Mouse (Mus musculus) lung, adult 18-20 months (tissue): ENCODE measurements around the gene Vipr2.

Experiments
- DNase-seq, 2 experiments: peaks; one replicate each; pipeline ENCODE4 v3.0.0; 2022; ENCODE audit warnings: mixed read lengths in 2 of 2

Vipr2 gene

GRCm38 (mm10) chr12:116097166-116097565 lies 19.6 kb downstream of the Vipr2 start:
- no peak for DNase-seq

DNA sequence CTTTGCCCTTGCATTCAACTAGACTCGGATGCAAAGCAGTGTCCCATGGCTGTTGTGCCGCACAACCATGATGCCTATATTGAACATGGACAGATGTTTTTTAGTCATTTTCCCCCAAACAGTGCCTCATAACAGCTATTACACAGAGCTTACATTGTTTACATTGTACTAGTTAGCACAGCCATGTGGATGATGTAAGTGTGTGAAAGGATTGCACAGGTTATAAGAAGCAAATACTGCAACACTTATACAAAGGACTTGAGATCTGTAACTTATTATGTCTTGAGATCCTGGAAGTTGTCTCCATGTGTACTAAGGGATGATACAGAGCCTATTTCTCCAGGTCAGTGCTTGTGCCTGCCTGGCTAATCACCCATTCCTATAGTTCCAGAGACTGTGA lies 24.4 kb downstream of the Vipr2 start:
- DNase-seq, result no peak

- DNase-seq, result peak; percentile 12 to 45
Measured at GRCm38 (mm10) chr12:116109451-116110353, 32.2 kb downstream of the Vipr2 start.

GRCm38 (mm10) chr12:116111007-116111694 lies 33.6 kb downstream of the Vipr2 start:
- peak in 1 of 2 experiments; percentile 7 for DNase-seq

DNA sequence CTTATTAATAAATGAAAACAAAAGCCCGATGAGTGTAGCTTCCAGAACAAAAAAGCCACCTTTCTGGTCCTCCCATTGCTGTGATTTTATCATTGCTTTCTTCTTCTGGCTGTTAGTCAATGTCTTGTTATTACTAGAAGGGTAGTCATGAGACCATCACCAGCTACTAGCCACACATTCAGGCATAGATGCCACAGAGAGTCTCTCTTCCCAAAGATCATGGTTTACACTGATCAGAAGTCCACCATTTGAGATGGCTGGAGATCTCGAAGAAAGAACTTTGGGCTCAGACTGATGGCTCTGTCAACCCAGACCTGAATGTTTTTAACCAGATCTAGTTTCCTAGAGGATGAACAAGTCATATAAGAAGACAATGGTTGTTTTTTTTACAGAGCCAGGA lies 38.3 kb downstream of the Vipr2 start:
- DNase-seq, result no peak

- no peak for DNase-seq
Measured at GRCm38 (mm10) chr12:116116455-116116854, 38.9 kb downstream of the Vipr2 start.

- DNase-seq, result no peak
Measured at GRCm38 (mm10) chr12:116117352-116117929, 39.9 kb downstream of the Vipr2 start.

DNA sequence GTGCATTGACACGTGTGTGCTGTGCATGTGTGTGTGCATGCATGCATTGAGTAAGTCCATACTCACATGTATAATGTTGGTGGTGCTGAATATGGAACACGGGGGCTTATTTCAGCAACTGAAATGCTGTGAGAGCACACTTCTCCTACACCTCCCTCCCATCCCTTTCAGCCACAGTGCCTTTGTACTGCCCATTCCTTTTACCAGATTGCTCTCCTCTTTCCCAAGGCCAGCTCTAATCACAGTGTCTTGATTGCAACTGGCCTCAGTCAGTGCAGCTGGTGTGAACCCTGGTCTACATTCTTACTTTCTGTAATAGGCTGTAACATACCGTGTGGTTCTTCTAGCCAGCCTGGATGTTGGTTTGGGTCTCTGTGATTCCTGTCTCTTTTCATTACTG lies 41.5 kb downstream of the Vipr2 start:
- no peak for DNase-seq

DNA sequence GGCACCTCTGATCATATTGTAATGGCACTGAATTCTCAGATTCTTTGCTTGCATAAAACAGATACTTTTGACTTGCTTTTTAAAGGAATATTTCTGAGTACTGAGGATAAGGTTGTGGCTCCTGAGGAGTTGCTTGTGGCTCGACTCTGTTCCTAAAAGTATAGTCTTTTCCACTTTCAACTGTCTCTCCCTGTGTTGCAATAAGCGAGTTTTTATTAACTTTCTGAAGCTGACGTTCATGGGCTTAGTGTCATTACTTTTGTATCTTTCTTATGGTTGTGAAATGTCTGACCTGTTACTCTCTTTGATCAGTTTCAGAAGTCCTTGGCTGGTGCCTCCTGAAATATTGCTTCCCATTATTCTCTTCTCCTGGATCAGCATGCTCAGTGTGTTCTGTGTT lies 46.3 kb downstream of the Vipr2 start:
- no peak for DNase-seq

- no peak for DNase-seq
Measured at GRCm38 (mm10) chr12:116130936-116131335, 53.4 kb downstream of the Vipr2 start.

DNA sequence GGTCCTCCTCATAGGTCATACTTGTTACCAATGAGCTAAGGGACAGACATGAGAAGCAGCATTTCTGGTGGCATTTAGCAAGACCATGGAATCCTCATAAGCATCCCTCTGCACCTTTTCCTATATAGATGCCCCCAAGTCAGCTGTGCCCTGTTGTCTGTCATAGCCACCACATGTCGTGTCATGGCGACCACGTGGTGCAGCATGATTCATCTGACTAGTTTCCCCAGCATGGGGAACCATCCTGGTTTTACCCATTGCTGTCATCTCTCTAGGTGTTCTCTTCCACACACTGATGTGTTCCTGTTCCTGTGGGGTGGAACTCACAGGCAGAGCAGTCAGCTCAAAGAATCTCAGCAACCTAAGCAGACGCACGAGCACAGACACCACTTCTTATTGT lies 55.4 kb downstream of the Vipr2 start:
- no peak for DNase-seq

DNA sequence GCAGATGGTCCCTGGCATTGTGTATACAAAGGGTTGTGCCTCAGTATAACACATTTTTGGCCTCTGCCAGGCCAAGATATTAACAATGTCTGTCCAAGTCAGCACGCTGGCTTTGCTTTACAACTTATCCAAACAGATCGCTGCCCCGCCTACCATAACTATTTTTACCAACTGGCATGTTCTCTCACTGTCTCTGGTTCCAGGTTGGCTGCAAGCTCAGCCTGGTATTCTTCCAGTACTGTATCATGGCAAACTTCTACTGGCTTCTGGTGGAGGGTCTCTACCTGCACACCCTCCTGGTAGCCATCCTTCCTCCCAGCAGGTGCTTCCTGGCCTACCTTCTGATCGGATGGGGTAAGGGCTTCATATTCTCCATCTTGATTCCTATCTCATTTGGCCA lies 58.4 kb downstream of the Vipr2 start:
- DNase-seq, result no peak

DNA sequence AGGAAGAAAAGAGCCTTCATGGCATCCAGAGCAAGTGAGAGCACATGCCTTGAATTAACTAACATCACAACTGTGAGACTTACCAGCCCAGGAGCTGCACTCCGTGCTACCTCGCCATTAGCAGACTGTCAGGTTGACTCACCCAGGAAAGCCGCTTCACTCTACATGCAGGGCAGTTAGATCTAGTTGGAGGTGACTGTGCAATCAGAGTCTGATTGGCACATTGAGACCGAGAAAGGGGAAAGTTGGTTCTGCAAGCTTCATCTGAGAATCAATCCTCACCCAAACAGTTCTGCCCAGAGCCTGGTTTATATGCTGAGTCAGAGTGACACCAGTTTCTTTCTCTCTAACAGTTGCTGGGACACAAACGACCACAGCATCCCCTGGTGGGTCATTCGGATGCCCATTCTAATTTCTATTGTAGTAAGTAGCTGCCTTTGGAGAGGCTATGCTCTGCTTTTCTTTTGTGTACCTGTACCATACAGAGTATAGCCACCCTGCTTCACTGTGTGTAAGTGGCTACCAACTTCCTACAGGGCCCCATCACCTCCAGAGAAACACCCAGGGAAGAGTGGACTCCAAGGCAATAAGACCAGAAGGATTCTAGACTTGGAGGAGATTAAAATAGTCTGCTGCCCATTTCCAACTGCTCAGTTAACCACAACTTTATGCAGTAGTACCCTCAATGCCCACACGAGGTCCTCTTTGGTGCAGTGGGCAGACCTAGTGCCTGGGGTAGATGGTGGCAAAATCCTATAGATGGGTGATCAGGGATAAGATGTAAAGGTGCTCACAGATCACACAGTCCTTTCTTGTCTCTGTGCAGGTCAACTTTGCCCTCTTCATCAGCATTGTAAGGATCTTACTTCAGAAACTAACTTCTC lies 61.0 kb downstream of the Vipr2 start:
- DNase-seq, result no peak

DNA sequence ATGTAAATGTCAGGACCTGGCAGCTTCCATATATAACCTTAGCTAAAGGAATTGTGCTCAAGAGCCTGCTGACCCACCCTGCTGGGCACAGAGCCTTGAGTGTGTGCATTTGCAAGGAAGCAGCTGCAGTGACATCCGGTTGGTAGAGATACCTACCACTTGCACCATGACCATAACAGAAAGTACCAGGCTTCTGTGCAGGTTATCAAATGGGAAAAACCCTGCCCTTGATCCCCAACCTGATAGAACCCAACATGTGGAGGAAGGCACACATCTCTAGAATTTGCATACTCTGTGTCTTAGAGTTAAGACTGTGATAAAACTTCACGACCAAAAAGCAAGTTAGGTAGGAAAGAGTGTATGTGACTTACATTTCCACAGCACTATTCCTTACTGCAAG lies 63.1 kb downstream of the Vipr2 start:
- no peak for DNase-seq

- no peak for DNase-seq
Measured at GRCm38 (mm10) chr12:116141816-116142215, 64.3 kb downstream of the Vipr2 start.

- DNase-seq, result no peak
Measured at GRCm38 (mm10) chr12:116142464-116142863, 64.9 kb downstream of the Vipr2 start.

DNA sequence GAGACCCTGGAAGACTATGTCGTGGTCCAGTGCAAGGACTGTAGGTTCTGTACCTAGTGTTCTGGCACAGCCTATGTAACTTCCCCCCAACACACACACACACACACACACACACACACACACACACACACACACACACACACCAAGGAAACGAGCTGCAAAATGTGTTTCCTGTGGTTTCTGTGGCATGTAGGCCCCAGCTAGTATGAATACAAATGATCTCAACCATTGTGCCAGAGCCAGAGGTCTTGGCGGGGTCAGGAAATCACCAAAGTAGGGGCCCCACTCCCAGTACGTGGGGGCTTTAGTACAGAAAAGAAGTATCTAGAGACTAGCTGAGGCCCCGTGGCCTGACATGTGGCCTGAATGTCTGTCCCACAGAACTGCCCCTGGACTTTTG lies 67.7 kb downstream of the Vipr2 start:
- DNase-seq, result peak; percentile 12 to 20

- DNase-seq, result no peak
Measured at GRCm38 (mm10) chr12:116145686-116146085, 68.2 kb downstream of the Vipr2 start.

DNA sequence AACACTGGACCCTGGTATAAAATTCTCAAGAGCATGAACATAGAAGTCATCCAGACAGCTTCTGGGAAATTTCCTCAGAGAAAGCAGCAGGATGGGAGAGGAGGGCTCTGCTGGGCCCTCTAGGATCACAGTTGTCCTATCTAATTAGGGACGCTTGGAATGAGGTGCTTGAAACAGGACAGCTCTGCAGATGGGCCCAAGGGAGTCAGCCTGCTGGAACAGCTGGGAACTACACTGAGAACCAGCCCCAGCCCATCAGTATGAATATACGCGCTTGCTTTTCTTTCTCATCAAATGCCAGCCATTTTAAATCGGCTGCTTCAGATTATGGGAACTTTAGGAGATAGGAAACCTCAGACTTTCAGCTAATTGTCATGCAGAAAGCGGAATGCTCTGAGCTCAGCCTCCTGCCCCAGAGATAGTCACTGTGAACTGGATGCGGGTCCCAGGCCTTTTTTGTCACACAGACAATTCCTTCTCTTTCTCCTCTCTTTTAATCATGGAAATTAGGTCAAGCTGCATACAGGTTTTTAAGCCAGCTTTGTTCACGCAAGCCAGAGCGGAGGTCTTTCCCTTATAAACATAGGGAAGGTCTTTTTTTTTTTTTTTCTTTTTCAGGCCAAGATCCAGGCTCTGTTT lies 69.6 kb downstream of the Vipr2 start:
- DNase-seq, result no peak

DNA sequence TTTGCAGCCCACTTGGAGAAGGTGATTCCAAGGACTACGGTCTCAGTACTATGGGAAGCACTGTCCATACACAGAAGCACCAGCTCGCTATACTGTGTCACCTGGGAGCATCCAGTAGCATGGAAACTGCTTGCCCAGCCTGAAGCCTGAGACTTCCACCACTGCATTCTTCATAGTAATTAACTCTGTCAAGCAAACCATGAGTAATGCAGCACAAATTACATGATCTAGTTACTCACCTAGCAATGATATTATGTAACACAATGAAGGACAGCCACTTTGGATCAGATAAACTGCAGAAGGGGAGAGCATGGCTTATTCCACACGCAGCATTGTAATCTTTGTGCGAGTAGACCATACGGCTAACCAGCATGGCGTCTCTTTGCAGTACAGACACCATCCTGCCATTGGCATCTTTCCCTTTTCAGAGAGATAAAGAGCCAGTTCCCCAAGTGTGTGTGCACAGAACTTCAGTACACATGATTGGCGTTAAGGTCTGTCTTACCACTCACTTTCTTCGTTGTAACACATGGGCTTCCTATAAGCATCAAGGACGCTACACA lies 75.4 kb downstream of the Vipr2 start:
- no peak for DNase-seq

GRCm38 (mm10) chr12:116156792-116157532 lies 79.4 kb downstream of the Vipr2 start:
- no peak for DNase-seq
